8 mouse cellular contexts compared by ENCODE assay signal in genomic region chr10:98333411-98334067, GRCm38 (mm10).
DNase-seq lines count a peak whose midpoint lies in the region; ATAC-seq and TF ChIP-seq lines count a peak whose summit lies in the region.

No protein-coding gene starts in this region.

- H3K4me1 ChIP-seq in heart, adult 2 months (ENCODE audit: control insufficient read depth, insufficient read depth, low read length), result peaks cover 2% of the 10 kb centered on the region; the same call in 1 of the 2 replicates
- H3K4me1 ChIP-seq in heart, embryonic 10.5 days, result no peaks in the 10 kb centered on the region
- no peaks in the 10 kb centered on the region for H3K4me1 ChIP-seq in intestine, embryonic 15.5 days (replicated peaks)

- no peak for TF ChIP-seq EP300 in heart, adult 2 months (IDR thresholded peaks at IDR 0.05; ENCODE audit: insufficient read depth, low read depth, low read length)

- no peak overlapping the region for H3K4me2 ChIP-seq in intestine, embryonic 15.5 days (replicated peaks)

- no peaks in the 10 kb centered on the region for H3K79me2 ChIP-seq in heart, adult 2 months (replicated peaks; ENCODE audit: control insufficient read depth, insufficient read depth, low read length)

- H3K9ac ChIP-seq in heart, adult 2 months (ENCODE audit: low read depth, low read length), result no peak overlapping the region
- no peak overlapping the region for H3K9ac ChIP-seq in intestine, embryonic 15.5 days

- TF ChIP-seq POLR2A in heart, adult 2 months (IDR thresholded peaks at IDR 0.05; ENCODE audit: insufficient read depth, low read depth, low read length), result no peak

- no peaks in the 10 kb centered on the region for H3K36me3 ChIP-seq in heart, adult 2 months (ENCODE audit: control insufficient read depth, insufficient read depth, low read length)
- H3K36me3 ChIP-seq in heart, embryonic 10.5 days, result no peaks in the 10 kb centered on the region
- H3K36me3 ChIP-seq in intestine, embryonic 15.5 days, result no peaks in the 10 kb centered on the region

- no peak overlapping the region for H3K4me3 ChIP-seq in heart, adult 2 months
- no peak overlapping the region for H3K4me3 ChIP-seq in heart, embryonic 10.5 days
- H3K4me3 ChIP-seq in intestine, embryonic 15.5 days (replicated peaks), result no peak overlapping the region

- H3K27me3 ChIP-seq in heart, adult 2 months (ENCODE audit: control insufficient read depth, insufficient read depth, low read length), result no peaks in the 10 kb centered on the region
- no peaks in the 10 kb centered on the region for H3K27me3 ChIP-seq in heart, embryonic 10.5 days (ENCODE audit: insufficient read depth, poor library complexity, severe bottlenecking)
- H3K27me3 ChIP-seq in intestine, embryonic 15.5 days (replicated peaks), result no peaks in the 10 kb centered on the region

- H3K27ac ChIP-seq in heart, adult 2 months, result no peak overlapping the region
- no peak overlapping the region for H3K27ac ChIP-seq in heart, embryonic 10.5 days
- H3K27ac ChIP-seq in intestine, embryonic 15.5 days, result no peak overlapping the region

- peak; percentile 31 to 46 for DNase-seq in heart, adult 2 months
- no peak for DNase-seq in heart, embryonic 10.5 days (ENCODE audit: low spot score)
- DNase-seq in adipocyte (ENCODE audit: low spot score), result peak; percentile 43
- DNase-seq in cerebellum, postnatal 36 days, result peak; percentile 72 to 80
- DNase-seq in lung, postnatal 10 days, result peak; percentile 70
- no peak for DNase-seq in left cerebral cortex, adult 18-20 months (ENCODE audit: low spot score in 2 of 2)
- DNase-seq in kidney, postnatal 14 days, result no peak

- H3K9me3 ChIP-seq in heart, embryonic 10.5 days, result no peaks in the 10 kb centered on the region
- H3K9me3 ChIP-seq in intestine, embryonic 15.5 days, result no peaks in the 10 kb centered on the region

- ATAC-seq in intestine, embryonic 15.5 days, result no peak

- no peak for TF ChIP-seq CTCF in heart, adult 2 months (IDR thresholded peaks at IDR 0.05)

- WGBS in heart, adult 2 months, result 54% methylated on average over 6 of the region's 6 CpGs
- WGBS in heart, embryonic 10.5 days, result 71% methylated on average over 6 of the region's 6 CpGs
- 73% methylated on average over 6 of the region's 6 CpGs for WGBS in intestine, embryonic 15.5 days

- intact Hi-C loops in heart, adult 2 months (cut with DNase I), result no loop called here

Comparison
In these comparisons a context has a peak if more than half of its experiments do, and no peak if none do; other contexts are left out.
1. DNase-seq: peak in heart, adult 2 months (2 of 2), adipocyte (single experiment), cerebellum, postnatal 36 days (2 of 2) and lung, postnatal 10 days (single experiment); none in heart, embryonic 10.5 days (single experiment), left cerebral cortex, adult 18-20 months (0 of 2) and kidney, postnatal 14 days (single experiment).